Mouse (Mus musculus): Measurements from ENCODE around the gene Kcna2. TPM values are rescaled to one million over a fixed set of nuclear protein-coding genes. Genes with fewer than 3 reads are reported as not detected.

Gene Kcna2
- polyA plus RNA-seq, 2 experiments from 2014 or later: 0.10 to 0.13 TPM

DNA sequence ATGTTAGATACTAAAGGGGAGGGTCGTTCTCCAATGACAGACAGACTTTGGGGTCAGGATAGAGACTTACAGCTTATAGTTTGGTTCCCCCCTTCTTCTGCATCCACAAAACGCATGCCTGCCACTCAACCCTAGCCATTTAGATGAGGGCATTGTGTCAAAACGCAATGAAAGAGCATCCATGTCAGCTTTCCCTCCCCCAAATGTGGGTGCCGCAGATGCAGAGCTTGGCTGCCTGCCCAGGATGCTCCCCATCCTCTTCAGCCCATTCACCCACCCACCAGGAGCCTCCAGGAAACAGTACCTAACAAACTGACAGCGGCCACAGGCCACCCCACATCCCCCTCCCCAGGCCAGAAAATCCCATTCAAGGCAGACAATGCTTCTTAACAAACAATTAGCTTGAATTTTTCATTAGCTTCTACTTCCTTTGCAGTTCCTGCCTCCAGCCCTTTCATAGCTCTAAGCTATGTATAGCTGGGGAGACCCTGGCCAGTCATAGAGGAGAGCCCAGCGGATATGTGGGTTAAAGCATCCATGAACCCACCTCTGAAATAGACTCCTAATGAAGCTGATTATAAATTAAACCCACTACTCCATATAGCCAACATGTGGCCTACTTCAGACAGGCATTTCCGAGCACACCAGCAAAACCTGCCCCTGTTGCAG, 50.1 kb downstream of the Kcna2 start:
- ATAC-seq: no peak

DNA sequence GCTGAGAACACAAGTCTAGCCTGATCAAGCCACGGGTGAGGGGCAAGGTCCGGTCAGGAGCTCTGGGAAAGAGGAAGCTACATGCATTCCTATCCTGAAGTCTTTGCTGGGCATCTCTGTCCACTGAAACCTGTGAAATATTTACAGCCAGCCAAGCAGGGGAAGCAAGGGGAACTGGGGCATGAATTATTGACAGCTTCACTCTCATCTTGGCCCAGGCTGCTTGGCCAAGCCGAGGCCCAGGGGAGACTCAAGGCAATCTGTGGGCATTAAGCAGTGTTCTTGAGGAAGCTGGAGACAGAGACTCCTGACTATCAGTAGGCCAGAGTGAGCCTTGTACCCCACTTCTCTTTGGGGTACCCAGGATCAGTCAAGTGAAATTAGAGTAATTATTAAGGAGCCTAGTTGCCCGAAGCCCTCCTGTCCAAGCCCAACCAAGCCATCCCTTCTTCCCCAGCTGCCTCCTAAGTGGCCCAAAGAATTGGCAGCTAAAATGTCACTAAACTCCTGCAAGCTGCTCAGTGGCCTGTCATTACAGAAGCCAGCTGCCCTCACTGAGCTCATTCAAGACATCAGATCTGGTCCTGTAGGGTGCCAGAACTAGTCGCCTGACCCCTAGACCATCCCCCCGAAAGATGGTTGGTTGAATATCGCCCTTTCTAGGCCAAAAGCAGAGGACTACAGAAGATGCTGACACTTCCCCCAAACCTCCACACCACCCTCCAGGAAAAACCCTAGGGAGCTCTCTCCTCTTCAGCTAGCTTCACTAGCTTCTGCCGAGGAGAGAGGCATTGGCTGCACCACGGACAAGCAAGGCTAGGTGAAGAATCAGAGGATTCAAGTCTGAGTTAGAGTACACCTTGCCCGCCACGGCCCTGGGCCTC, 53.1 kb downstream of the Kcna2 start:
- ATAC-seq: no peak

DNA sequence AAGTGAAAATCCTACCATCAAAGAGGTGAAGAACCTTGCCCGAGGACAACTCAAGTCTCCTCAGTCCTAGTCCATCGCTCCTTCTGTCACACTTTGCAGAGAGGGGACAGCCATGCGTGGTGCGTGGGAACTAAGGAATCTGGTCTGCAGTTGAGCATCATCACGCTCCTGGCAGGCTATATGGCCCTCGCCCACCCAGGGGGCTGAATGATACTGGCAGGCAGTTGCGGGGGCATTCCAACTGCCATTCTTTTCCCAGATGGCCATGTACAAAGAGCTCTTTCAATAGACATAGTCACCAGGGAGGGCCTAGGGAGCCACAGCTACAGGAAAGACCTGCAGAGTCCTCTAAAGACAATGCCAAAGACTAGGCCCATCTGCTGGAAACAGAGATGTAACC, 57.9 kb downstream of the Kcna2 start:
- no peak for ATAC-seq

DNA sequence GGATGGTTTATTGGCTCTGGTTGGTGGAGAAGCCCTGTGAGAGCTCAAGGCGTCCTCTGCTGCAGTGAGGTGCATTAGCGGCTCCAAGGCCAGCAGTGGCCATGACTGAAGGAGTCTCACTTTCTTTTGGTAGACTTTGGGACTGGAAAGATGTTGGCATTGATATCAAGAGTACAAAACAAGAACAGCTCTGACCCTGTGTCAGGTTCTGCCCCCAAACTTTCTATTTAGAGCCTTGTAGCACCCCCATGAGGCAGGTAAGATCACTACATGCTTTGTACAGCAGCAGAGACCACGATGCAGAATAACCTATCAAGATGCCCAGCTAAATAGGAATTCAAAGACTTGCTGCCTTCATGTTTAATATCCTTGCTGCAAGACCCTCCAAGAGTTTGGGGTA, 58.5 kb downstream of the Kcna2 start:
- no peak for ATAC-seq

DNA sequence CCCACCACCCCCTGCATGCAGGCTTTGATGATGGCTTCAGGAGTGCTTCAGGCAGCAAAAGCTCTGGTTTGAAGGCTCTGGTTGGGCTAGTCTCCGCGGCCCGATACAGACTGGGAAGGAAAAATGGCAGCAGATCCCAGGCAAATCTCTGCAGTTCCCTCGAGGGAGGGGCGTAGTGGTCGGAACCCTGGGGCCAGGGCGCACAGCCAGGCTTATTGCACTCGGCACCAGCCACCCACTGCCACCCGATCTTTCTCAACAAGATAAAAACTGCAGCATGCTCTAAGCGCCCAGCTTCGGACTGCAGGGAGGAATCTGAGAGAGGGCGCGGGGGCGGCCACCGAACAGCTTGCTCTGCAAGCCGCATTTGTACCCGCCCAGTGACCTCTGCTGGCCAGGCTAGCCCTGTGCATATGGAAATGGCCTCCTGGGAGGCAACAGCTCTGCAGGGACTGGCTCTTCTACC, 58.9 kb downstream of the Kcna2 start:
- no peak for ATAC-seq

DNA sequence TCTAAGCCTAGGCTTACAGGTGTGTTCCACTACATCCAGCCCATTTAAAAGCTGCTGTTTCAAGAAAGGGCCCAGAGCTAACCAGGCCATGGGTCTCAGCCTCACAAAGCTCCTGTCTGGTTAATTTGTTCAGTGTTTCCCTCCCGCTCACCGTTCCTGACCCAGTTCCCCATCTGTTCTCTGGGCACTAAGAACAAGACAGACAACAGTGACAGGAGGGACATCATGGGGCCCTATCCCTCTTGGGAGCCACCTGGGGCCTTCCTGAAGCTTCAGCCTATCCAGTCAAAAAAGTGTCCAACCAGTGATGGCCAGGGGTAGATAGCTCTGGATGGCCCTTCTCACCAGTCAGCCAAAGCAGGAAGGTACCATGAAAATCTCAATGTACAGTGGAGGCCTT, 61.8 kb downstream of the Kcna2 start:
- ATAC-seq: no peak

Other genes with a start within 250 kb of the Kcna2 start
- 10 to 100 TPM in 1 of 2 experiments, 1 to 10 TPM in 1; 9.3 to 10.1 TPM for gene Kcna3, start 65.0 kb upstream of the Kcna2 start, polyA plus RNA-seq (2017; shearing (Covaris generic))
- not detected for gene Kcna10, start 81.9 kb downstream of the Kcna2 start, polyA plus RNA-seq (2017; shearing (Covaris generic))
- under 1 TPM in 1 of 2 experiments, not detected in 1; 0.90 TPM for gene Cym, start 120.6 kb downstream of the Kcna2 start, polyA plus RNA-seq (2017; shearing (Covaris generic))
- gene A630076J17Rik, start 129.5 kb downstream of the Kcna2 start, polyA plus RNA-seq (2017; shearing (Covaris generic)): not detected
- gene Prok1, start 138.6 kb downstream of the Kcna2 start, polyA plus RNA-seq (2017; shearing (Covaris generic)): under 1 TPM; 0.15 to 0.33 TPM
- gene Lamtor5, start 177.7 kb downstream of the Kcna2 start, polyA plus RNA-seq (2017; shearing (Covaris generic)): 100 to 1,000 TPM; 223 to 224 TPM
- gene Slc16a4, start 190.1 kb downstream of the Kcna2 start, polyA plus RNA-seq (2017; shearing (Covaris generic)): 1 to 10 TPM in 1 of 2 experiments, under 1 TPM in 1; 0.57 to 2.6 TPM
- gene Rbm15, start 232.5 kb downstream of the Kcna2 start, polyA plus RNA-seq (2017; shearing (Covaris generic)): 10 to 100 TPM; 13.2 to 19.5 TPM